Mouse (Mus musculus) spleen, adult 2 months (tissue): Measurements from ENCODE around the gene Aqp9. TPM values are rescaled to one million over a fixed set of nuclear protein-coding genes. Genes with fewer than 3 reads are reported as not detected.

ENCODE experiments used
- DNase-seq, 2 experiments: peaks; one replicate each; pipeline versions ENCODE4 v3.0.0 to v3.0.0-alpha.2; 2012 to 2021; ENCODE audit warnings: low spot score in 2 of 2, low read depth in 1 of 2
- H3K27ac ChIP-seq: fragments of 200-500 bp; 2 replicates; pipeline ENCODE4 v1.5.1; 2012; ENCODE audit warnings: low read length, inconsistent platforms; ENCODE audit not compliant: insufficient read depth
- H3K27me3 ChIP-seq: fragments of 200-500 bp; 2 replicates; pipeline ENCODE4 v1.6.1; 2012; ENCODE audit warnings: mild to moderate bottlenecking, moderate library complexity, low read length, inconsistent platforms; ENCODE audit not compliant: control insufficient read depth, insufficient read depth
- H3K36me3 ChIP-seq: fragments of 200-500 bp; 2 replicates; pipeline ENCODE4 v1.6.1; 2012; ENCODE audit warnings: mild to moderate bottlenecking, low read length, inconsistent platforms; ENCODE audit not compliant: control insufficient read depth, insufficient read depth
- H3K4me1 ChIP-seq: fragments of 200-500 bp; 2 replicates; pipeline ENCODE4 v1.6.1; 2011; ENCODE audit warnings: inconsistent platforms; ENCODE audit not compliant: control insufficient read depth, insufficient read depth, insufficient read length
- H3K4me3 ChIP-seq: fragments of 200-500 bp; 2 replicates; pipeline ENCODE4 v1.5.1; 2011; ENCODE audit warnings: mild to moderate bottlenecking, inconsistent platforms; ENCODE audit not compliant: insufficient read depth, insufficient read length; ENCODE audit errors: extremely low read depth
- CTCF ChIP-seq: fragments of 200-500 bp; IDR thresholded peaks from 2 replicates; pipeline ENCODE4 v1.5.1; 2011; ENCODE audit warnings: mild to moderate bottlenecking, inconsistent platforms; ENCODE audit not compliant: insufficient read depth, insufficient read length, insufficient replicate concordance; ENCODE audit errors: extremely low read depth
- POLR2A ChIP-seq: fragments of 200-500 bp; IDR thresholded peaks from 2 replicates; pipeline ENCODE4 v1.6.1; 2011; ENCODE audit warnings: low read depth, low read length, inconsistent platforms
- WGBS: fragments of 180-500 bp; shearing (Covaris S2); methylation state at CpG from one replicate; pipeline ENCODE4 v1.1.7; 2018; 5-methylcytosine and 5-hydroxymethylcytosine counted together
- polyA plus RNA-seq: library from polyadenylated mRNA; depleted of rRNA; stranded (reverse); fragments of >200 nt; gene quantifications from 2 replicates; pipeline ENCODE4 v1.2.3, GENCODE M21; 2012

Gene Aqp9
- polyA plus RNA-seq, 1 experiment = 2.4 TPM

DNA sequence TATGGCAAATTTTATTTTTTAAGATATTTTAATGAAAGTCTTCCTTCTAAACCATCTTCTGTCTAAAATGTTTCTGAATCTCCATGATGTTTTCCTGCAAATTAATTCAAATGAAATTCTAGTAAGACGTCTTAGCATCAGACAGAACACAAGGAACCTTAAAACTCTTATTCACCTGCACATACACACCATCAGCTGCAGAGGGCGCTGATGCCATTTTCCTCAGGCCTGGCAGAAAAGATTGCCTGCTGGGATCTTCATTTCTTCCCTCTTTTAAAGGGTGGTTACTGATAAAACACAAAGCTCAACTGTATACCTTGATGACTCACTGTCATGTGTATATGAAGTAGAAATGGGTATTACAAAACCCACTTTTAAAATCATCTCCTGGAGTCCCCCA, 42.4 kb upstream of the Aqp9 start:
- H3K4me3 ChIP-seq = no peak overlapping the region

GRCm38 (mm10) chr9:71209299-71209698, 40.8 kb upstream of the Aqp9 start:
- peaks cover 1% of the 10 kb centered on the region; the same call in 1 of the 2 replicates for H3K27me3 ChIP-seq
- WGBS = 62% methylated on average over 3 of the region's 3 CpGs
- no peak overlapping the region for H3K27ac ChIP-seq
- no peaks in the 10 kb centered on the region for H3K36me3 ChIP-seq
- no peak overlapping the region for H3K4me3 ChIP-seq
- TF ChIP-seq CTCF (no peak), POLR2A (no peak)
- peaks cover 2% of the 10 kb centered on the region; the same call in 1 of the 2 replicates for H3K4me1 ChIP-seq
- no peak for DNase-seq

More for the DNA sequence above, 42.4 kb upstream of the Aqp9 start:
- Histone ChIP-seq H3K27me3 (peaks cover 13% of the 10 kb centered on the region), H3K27ac (no peak overlapping the region), H3K4me1 (peaks cover 8% of the 10 kb centered on the region), H3K36me3 (no peaks in the 10 kb centered on the region)
- no peak for TF ChIP-seq POLR2A
- TF ChIP-seq CTCF = peak; percentile 10; the same call in 1 of the 2 replicates
- WGBS = 14% methylated on average over 2 of the region's 2 CpGs
- no peak for DNase-seq

GRCm38 (mm10) chr9:71202265-71202664, 33.8 kb upstream of the Aqp9 start:
- no peak for DNase-seq
- H3K36me3 ChIP-seq = no peaks in the 10 kb centered on the region
- WGBS = 49% methylated on average over 4 of the region's 4 CpGs
- H3K27me3 ChIP-seq = no peaks in the 10 kb centered on the region; the same call in none of the 2 replicates
- TF ChIP-seq CTCF = no peak
- no peak for TF ChIP-seq POLR2A
- H3K4me3 ChIP-seq = no peak overlapping the region
- H3K4me1 ChIP-seq = no peaks in the 10 kb centered on the region
- no peak overlapping the region for H3K27ac ChIP-seq

DNA sequence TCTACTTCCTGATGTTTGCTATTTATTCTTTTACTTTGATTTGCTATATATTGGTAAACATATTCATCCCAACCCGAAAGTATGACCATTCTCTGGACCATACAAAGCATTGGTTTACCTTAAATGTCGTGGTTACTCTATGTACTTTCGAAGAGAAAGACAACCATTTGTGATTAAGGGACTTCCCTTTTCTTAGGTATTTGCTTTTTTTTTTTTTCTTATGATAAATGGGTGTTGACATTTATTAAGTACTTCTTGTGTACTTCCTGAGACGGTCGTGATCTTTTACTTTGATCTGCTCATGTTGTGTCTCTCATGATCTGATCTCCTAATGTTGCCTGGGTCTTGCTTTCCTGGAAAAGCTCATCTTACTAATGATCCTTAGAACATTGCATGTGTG, 30.3 kb upstream of the Aqp9 start:
- TF ChIP-seq POLR2A = no peak
- no peak for TF ChIP-seq CTCF
- no peak overlapping the region for H3K4me3 ChIP-seq
- no peaks in the 10 kb centered on the region; the same call in none of the 2 replicates for H3K27me3 ChIP-seq
- no peaks in the 10 kb centered on the region for H3K36me3 ChIP-seq
- no peak for DNase-seq
- H3K4me1 ChIP-seq = no peaks in the 10 kb centered on the region
- no peak overlapping the region for H3K27ac ChIP-seq
- WGBS = 30% methylated on average over 5 of the region's 5 CpGs

DNA sequence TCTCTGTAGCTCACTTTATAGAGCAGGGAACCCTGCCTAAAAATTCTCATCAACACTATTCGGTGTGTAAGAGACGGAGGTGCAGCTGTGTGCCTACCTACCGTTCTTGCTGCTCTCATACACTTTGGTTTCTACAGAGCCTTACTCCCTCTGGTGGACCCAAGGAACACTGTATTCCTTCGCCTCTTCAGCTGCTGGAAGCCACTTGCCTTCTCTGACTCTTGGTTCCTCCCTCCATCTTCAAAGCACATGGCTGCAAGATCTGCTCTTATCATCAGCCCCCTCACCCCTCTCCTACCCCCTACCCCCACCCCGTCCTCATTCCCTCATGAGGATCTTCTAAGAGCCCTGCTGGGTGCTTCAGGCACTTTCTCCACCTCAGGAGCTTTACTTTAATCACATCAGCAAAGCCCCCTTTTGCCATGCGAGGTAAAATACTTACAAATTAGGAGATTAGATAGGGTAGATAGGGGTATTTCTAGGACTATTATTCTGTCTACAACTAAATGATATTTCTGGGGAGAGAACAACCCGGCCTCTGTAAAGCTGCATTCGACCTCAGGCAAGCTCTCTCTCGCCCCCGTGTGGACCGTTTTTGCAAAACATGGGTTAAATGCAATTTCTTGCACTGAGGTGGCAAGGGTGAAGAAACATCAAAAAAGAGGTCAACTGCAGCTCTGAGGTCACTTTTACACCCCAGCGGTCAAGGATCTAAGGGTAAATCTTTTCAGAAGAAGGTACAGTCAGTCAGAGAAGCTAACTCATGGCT, 20.3 kb upstream of the Aqp9 start:
- Histone ChIP-seq H3K4me1 (no peaks in the 10 kb centered on the region), H3K27me3 (no peaks in the 10 kb centered on the region), H3K36me3 (no peaks in the 10 kb centered on the region), H3K4me3 (no peak overlapping the region), H3K27ac (no peak overlapping the region)
- peak; percentile 32 to 55 for DNase-seq
- TF ChIP-seq CTCF (peak; percentile 82; the same call in 1 of the 2 replicates), POLR2A (no peak)
- 3% methylated on average over 12 of the region's 12 CpGs for WGBS

- 20% methylated on average over 7 of the region's 7 CpGs for WGBS
- Histone ChIP-seq H3K27ac (no peak overlapping the region), H3K4me1 (no peaks in the 10 kb centered on the region), H3K4me3 (no peak overlapping the region), H3K36me3 (no peaks in the 10 kb centered on the region), H3K27me3 (no peaks in the 10 kb centered on the region)
- no peak for DNase-seq
- TF ChIP-seq CTCF (no peak), POLR2A (no peak)
Measured at GRCm38 (mm10) chr9:71187396-71187795, 18.9 kb upstream of the Aqp9 start.

- WGBS = 95% methylated on average over 2 of the region's 2 CpGs
- DNase-seq = no peak
- Histone ChIP-seq H3K27ac (no peak overlapping the region), H3K4me3 (no peak overlapping the region), H3K27me3 (no peaks in the 10 kb centered on the region), H3K4me1 (no peaks in the 10 kb centered on the region), H3K36me3 (no peaks in the 10 kb centered on the region)
- TF ChIP-seq CTCF = no peak
- no peak for TF ChIP-seq POLR2A
Measured at GRCm38 (mm10) chr9:71185823-71186222, 17.3 kb upstream of the Aqp9 start.
